Mouse (Mus musculus): Measurements from ENCODE around the gene Ccdc65. TPM values are rescaled to one million over a fixed set of nuclear protein-coding genes. Genes with fewer than 3 reads are reported as not detected.

Ccdc65 gene
- polyA plus RNA-seq, 1 experiment from 2014 or later: 1.5 TPM

Other genes with a start within 250 kb of the Ccdc65 start
- not detected in 2 replicates for gene OR5BS1P, start 238.3 kb upstream of the Ccdc65 start, polyA plus RNA-seq (2016; fragmentation: Nextera tagmentation; extraction: Ambion mirVana)
- gene Lalba, start 225.5 kb upstream of the Ccdc65 start, polyA plus RNA-seq (2016; fragmentation: Nextera tagmentation; extraction: Ambion mirVana): not detected in 2 replicates
- gene Olfr279, start 215.8 kb upstream of the Ccdc65 start, polyA plus RNA-seq (2016; fragmentation: Nextera tagmentation; extraction: Ambion mirVana): not detected in 2 replicates
- 178 and 183 TPM in 2 replicates for gene Kansl2, start 173.9 kb upstream of the Ccdc65 start, polyA plus RNA-seq (2016; fragmentation: Nextera tagmentation; extraction: Ambion mirVana)
- 61.2 and 63.2 TPM in 2 replicates for gene Ccnt1, start 137.3 kb upstream of the Ccdc65 start, polyA plus RNA-seq (2016; fragmentation: Nextera tagmentation; extraction: Ambion mirVana)
- not detected in 2 replicates for gene 4930415O20Rik, start 137.2 kb upstream of the Ccdc65 start, polyA plus RNA-seq (2016; fragmentation: Nextera tagmentation; extraction: Ambion mirVana)
- gene Adcy6, start 98.1 kb upstream of the Ccdc65 start, polyA plus RNA-seq (2016; fragmentation: Nextera tagmentation; extraction: Ambion mirVana): 12.9 and 14.2 TPM in 2 replicates
- 77.1 and 80.4 TPM in 2 replicates for gene Cacnb3, start 77.4 kb upstream of the Ccdc65 start, polyA plus RNA-seq (2016; fragmentation: Nextera tagmentation; extraction: Ambion mirVana)
- gene Ddx23, start 45.3 kb upstream of the Ccdc65 start, polyA plus RNA-seq (2016; fragmentation: Nextera tagmentation; extraction: Ambion mirVana): 23.9 and 24.1 TPM in 2 replicates
- gene Rnd1, start 30.7 kb upstream of the Ccdc65 start, polyA plus RNA-seq (2016; fragmentation: Nextera tagmentation; extraction: Ambion mirVana): 3.9 TPM in 2 replicates
- gene Fkbp11, start 20.0 kb downstream of the Ccdc65 start, polyA plus RNA-seq (2016; fragmentation: Nextera tagmentation; extraction: Ambion mirVana): 6.2 and 8.5 TPM in 2 replicates
- gene Arf3, start 55.0 kb downstream of the Ccdc65 start, polyA plus RNA-seq (2016; fragmentation: Nextera tagmentation; extraction: Ambion mirVana): 58.2 and 58.3 TPM in 2 replicates
- 0.18 and 0.24 TPM in 2 replicates for gene Wnt10b, start 69.9 kb downstream of the Ccdc65 start, polyA plus RNA-seq (2016; fragmentation: Nextera tagmentation; extraction: Ambion mirVana)
- 0.18 and 0.61 TPM in 2 replicates for gene Wnt1, start 81.7 kb downstream of the Ccdc65 start, polyA plus RNA-seq (2016; fragmentation: Nextera tagmentation; extraction: Ambion mirVana)
- gene Ddn, start 101.3 kb downstream of the Ccdc65 start, polyA plus RNA-seq (2016; fragmentation: Nextera tagmentation; extraction: Ambion mirVana): 0.22 TPM in 1 of 2 replicates, not detected in the other
- gene Prkag1, start 123.3 kb downstream of the Ccdc65 start, polyA plus RNA-seq (2016; fragmentation: Nextera tagmentation; extraction: Ambion mirVana): 85.2 and 89.4 TPM in 2 replicates
- gene Kmt2d, start 163.0 kb downstream of the Ccdc65 start, polyA plus RNA-seq (2016; fragmentation: Nextera tagmentation; extraction: Ambion mirVana): 12.5 and 12.7 TPM in 2 replicates
- 20.1 and 23.3 TPM in 2 replicates for gene Rhebl1, start 186.3 kb downstream of the Ccdc65 start, polyA plus RNA-seq (2016; fragmentation: Nextera tagmentation; extraction: Ambion mirVana)
- gene Dhh, start 190.3 kb downstream of the Ccdc65 start, polyA plus RNA-seq (2016; fragmentation: Nextera tagmentation; extraction: Ambion mirVana): 0.45 and 0.51 TPM in 2 replicates
- 30.6 and 41.5 TPM in 2 replicates for gene Lmbr1l, start 210.0 kb downstream of the Ccdc65 start, polyA plus RNA-seq (2016; fragmentation: Nextera tagmentation; extraction: Ambion mirVana)
- gene Tuba1b, start 226.4 kb downstream of the Ccdc65 start, polyA plus RNA-seq (2016; fragmentation: Nextera tagmentation; extraction: Ambion mirVana): 1,790 and 1,867 TPM in 2 replicates
- gene Gm49450, start 245.3 kb downstream of the Ccdc65 start, polyA plus RNA-seq (2016; fragmentation: Nextera tagmentation; extraction: Ambion mirVana): not detected in 2 replicates
- 7,386 and 7,785 TPM in 2 replicates for gene Tuba1a, start 245.5 kb downstream of the Ccdc65 start, polyA plus RNA-seq (2016; fragmentation: Nextera tagmentation; extraction: Ambion mirVana)

All from forebrain, embryonic 12.5 days (tissue).